Mouse (Mus musculus) erythroblast, embryonic 14.5 days (primary cell): ENCODE results near the gene Fbn1.

Experiments
- GATA1 ChIP-seq: IDR thresholded peaks from 2 replicates; pipeline ENCODE4 v1.6.1; 2012; ENCODE audit warnings: low read length, inconsistent platforms, mixed read lengths
- TAL1 ChIP-seq: IDR thresholded peaks from 3 replicates; pipeline ENCODE4 v1.6.1; 2012; ENCODE audit warnings: low read length, inconsistent platforms, mixed read lengths

- TF ChIP-seq GATA1 (no peak), TAL1 (no peak)
Measured at GRCm38 (mm10) chr2:125400121-125400520, 107.7 kb downstream of the Fbn1 start.
